Mouse (Mus musculus) C2C12 (cell line): ENCODE data around the gene Arhgef17. TPM values are rescaled to one million over a fixed set of nuclear protein-coding genes. Genes with fewer than 3 reads are reported as not detected.

ENCODE experiments used
- H3K27me3 ChIP-seq: one replicate; pipeline ENCODE4 v1.6.1; 2011; ENCODE audit not compliant: control insufficient read depth, insufficient read depth, insufficient read length
- H3K36me3 ChIP-seq: one replicate; pipeline ENCODE4 v1.6.1; 2011; ENCODE audit not compliant: control insufficient read depth, insufficient read depth
- H3K4me3 ChIP-seq: one replicate; pipeline ENCODE4 v1.5.1; 2011; ENCODE audit warnings: mild to moderate bottlenecking, control low read depth; ENCODE audit not compliant: poor library complexity, insufficient read depth, severe bottlenecking
- H3K79me2 ChIP-seq: one replicate; pipeline ENCODE4 v1.6.1; 2011; ENCODE audit not compliant: control insufficient read depth, insufficient read depth
- H3K79me3 ChIP-seq: one replicate; pipeline ENCODE4 v1.6.1; 2011; ENCODE audit warnings: low read depth, control low read depth
- H3ac ChIP-seq: one replicate; pipeline ENCODE3; 2011; ENCODE audit warnings: low read depth; ENCODE audit not compliant: control insufficient read depth, insufficient read length
- CEBPB ChIP-seq: IDR thresholded peaks from one replicate; pipeline ENCODE4 v1.6.1; 2011; ENCODE audit warnings: low read depth, mild to moderate bottlenecking, control low read depth, moderate library complexity
- CTCF ChIP-seq: IDR thresholded peaks from one replicate; pipeline ENCODE4 v1.5.1; 2011; ENCODE audit not compliant: control insufficient read depth, insufficient read depth, insufficient read length
- FOSL1 ChIP-seq: IDR thresholded peaks from one replicate; pipeline ENCODE4 v1.8.0; 2011; ENCODE audit warnings: mild to moderate bottlenecking, low read length; ENCODE audit not compliant: poor library complexity, insufficient read depth, severe bottlenecking
- MAX ChIP-seq: IDR thresholded peaks from one replicate; pipeline ENCODE4 v1.6.1; 2011; ENCODE audit warnings: mild to moderate bottlenecking, control low read depth
- MYOD1 ChIP-seq: IDR thresholded peaks from one replicate; pipeline ENCODE4 v1.6.1; 2011; ENCODE audit warnings: low read depth; ENCODE audit not compliant: control insufficient read depth, insufficient read length
- MYOG ChIP-seq: IDR thresholded peaks from one replicate; pipeline ENCODE4 v1.6.1; 2011; ENCODE audit not compliant: control insufficient read depth, insufficient read length; ENCODE audit errors: extremely low read depth
- USF1 ChIP-seq: IDR thresholded peaks from one replicate; pipeline ENCODE4 v1.6.1; 2011; ENCODE audit warnings: low read depth, mild to moderate bottlenecking, control low read depth, moderate library complexity
- polyA plus RNA-seq: library from polyadenylated mRNA; unstranded; fragments of >200 nt; fragmentation: generic; extraction: Trizol; gene quantifications from one replicate; pipeline ENCODE4 v1.2.1, GENCODE M21; 2012; ENCODE audit warnings: missing spikeins

Gene Arhgef17
- polyA plus RNA-seq, 1 experiment = 35.4 TPM

DNA sequence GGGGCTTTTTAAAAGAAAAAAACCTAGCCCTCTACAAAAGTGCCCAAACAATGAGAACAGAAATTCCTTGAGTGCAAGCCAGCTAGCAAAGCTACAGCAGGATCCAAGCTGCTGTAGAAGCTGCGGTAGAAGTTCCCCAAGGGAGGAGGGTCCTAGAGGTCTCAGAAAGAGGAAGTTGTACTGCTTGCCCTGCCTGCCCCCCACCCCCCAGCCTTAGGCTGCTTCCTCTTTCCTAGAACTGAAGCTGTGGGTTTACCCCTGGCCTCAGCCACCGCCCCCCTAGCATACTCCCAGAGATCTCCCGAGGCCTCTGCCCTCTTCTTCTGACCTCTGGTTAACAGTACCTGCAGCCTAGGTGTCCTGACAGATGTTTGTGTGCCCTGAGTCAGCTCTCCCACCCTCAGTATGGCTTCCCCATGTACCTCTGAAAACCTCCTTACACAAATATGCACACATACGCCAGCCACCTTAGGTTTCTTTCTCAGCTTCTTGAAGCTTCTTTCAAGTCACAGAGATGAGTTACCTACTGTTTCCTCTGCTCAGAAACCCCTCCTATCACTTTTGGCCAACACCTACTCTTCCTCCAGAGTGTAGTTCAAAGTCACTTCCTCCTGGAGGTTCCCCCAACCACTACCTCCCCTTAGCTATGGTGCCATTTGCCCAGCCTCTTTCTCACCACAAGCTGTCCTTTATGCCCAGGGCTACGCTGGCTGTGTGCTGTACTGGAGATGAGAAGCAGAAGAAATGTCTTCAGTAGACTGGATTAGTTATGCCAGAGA is 75.9 kb downstream of the Arhgef17 start:
- Histone ChIP-seq H3K27me3 (no peaks in the 10 kb centered on the region), H3ac (no peak overlapping the region), H3K4me3 (no peak overlapping the region), H3K79me2 (peaks cover 20% of the 10 kb centered on the region), H3K79me3 (peaks cover 4% of the 10 kb centered on the region), H3K36me3 (peaks cover 3% of the 10 kb centered on the region)
- TF ChIP-seq USF1 = no peak
- no peak for TF ChIP-seq MAX
- no peak for TF ChIP-seq MYOG
- TF ChIP-seq MYOD1 = no peak
- TF ChIP-seq FOSL1 = no peak
- TF ChIP-seq CEBPB = no peak
- no peak for TF ChIP-seq CTCF

- H3K79me3 ChIP-seq = peaks cover 2% of the 10 kb centered on the region
- TF ChIP-seq FOSL1 = no peak
- TF ChIP-seq MYOG = no peak
- TF ChIP-seq MAX = no peak
- no peak for TF ChIP-seq CTCF
- no peak for TF ChIP-seq CEBPB
- no peak for TF ChIP-seq MYOD1
- no peak for TF ChIP-seq USF1
- H3ac ChIP-seq = no peak overlapping the region
These were observed 76.6 kb downstream of the Arhgef17 start for GRCm38 (mm10) chr7:100855300-100855699.

GRCm38 (mm10) chr7:100854861-100855260 is 77.0 kb downstream of the Arhgef17 start:
- Histone ChIP-seq H3K36me3 (peaks cover 3% of the 10 kb centered on the region), H3ac (no peak overlapping the region), H3K4me3 (no peak overlapping the region), H3K27me3 (no peaks in the 10 kb centered on the region), H3K79me3 (peaks cover 2% of the 10 kb centered on the region), H3K79me2 (peaks cover 14% of the 10 kb centered on the region)
- TF ChIP-seq CTCF (no peak), FOSL1 (no peak), MAX (no peak), MYOG (no peak), CEBPB (no peak), MYOD1 (no peak), USF1 (no peak)

More at GRCm38 (mm10) chr7:100855300-100855699, 76.6 kb downstream of the Arhgef17 start:
- peaks cover 16% of the 10 kb centered on the region for H3K79me2 ChIP-seq
- no peak overlapping the region for H3K4me3 ChIP-seq
- no peaks in the 10 kb centered on the region for H3K27me3 ChIP-seq
- peaks cover 3% of the 10 kb centered on the region for H3K36me3 ChIP-seq

- Histone ChIP-seq H3ac (no peak overlapping the region), H3K36me3 (peaks cover 5% of the 10 kb centered on the region), H3K4me3 (no peak overlapping the region), H3K79me3 (peaks cover 2% of the 10 kb centered on the region), H3K79me2 (peaks cover 8% of the 10 kb centered on the region), H3K27me3 (no peaks in the 10 kb centered on the region)
- TF ChIP-seq CTCF (no peak), MAX (no peak), CEBPB (no peak), FOSL1 (no peak), MYOD1 (no peak), USF1 (no peak), MYOG (no peak)
These were observed 77.6 kb downstream of the Arhgef17 start for GRCm38 (mm10) chr7:100854137-100854814.

DNA sequence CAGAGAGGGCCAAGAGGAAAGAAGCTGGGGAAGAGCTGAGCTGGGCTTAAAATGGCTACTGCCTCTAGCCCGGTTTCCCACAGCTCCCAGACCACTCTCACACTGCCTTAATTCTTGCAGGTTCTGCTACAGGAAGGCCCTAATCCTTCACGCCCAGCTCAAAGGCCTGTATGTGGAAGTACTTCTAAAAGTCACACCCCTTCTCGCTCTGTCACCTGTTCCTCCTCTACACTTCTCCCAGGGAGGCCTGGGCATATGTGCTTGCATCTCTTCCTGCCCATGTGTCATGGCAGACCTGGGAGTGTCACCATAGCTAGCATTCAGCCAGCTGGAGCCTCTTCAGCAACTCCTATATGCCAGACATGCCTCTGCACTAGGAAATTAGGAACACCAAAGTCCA is 78.5 kb downstream of the Arhgef17 start:
- Histone ChIP-seq H3K4me3 (no peak overlapping the region), H3ac (no peak overlapping the region), H3K79me2 (no peaks in the 10 kb centered on the region), H3K79me3 (no peaks in the 10 kb centered on the region), H3K36me3 (peaks cover 8% of the 10 kb centered on the region), H3K27me3 (no peaks in the 10 kb centered on the region)
- TF ChIP-seq MYOG = no peak
- no peak for TF ChIP-seq MYOD1
- no peak for TF ChIP-seq FOSL1
- TF ChIP-seq MAX = no peak
- TF ChIP-seq CTCF = no peak
- no peak for TF ChIP-seq USF1
